Mouse (Mus musculus) gastrocnemius, postnatal 25 days (tissue): ENCODE data around the gene Usp48. TPM values are rescaled to one million over a fixed set of nuclear protein-coding genes. Genes with fewer than 3 reads are reported as not detected.

Source experiments
- total RNA-seq, 2 experiments: library from RNA; stranded (reverse); gene quantifications; 1 replicate in 1 of 2; 2 replicates in 1 of 2; pipeline ENCODE4 v1.2.3; 2021

The Usp48 gene
- total RNA-seq, 2 experiments from 2014 or later: 23.8 to 27.4 TPM

Other genes with a start within 250 kb of the Usp48 start
- gene Cdc42, start 236.0 kb upstream of the Usp48 start, total RNA-seq: 100 to 1,000 TPM; 159 to 174 TPM
- not detected for gene Cela3a, start 184.0 kb upstream of the Usp48 start, total RNA-seq
- gene Cela3b, start 163.2 kb upstream of the Usp48 start, total RNA-seq: not detected
- gene 1700013G24Rik, start 140.5 kb upstream of the Usp48 start, total RNA-seq: not detected
- gene Hspg2, start 125.0 kb upstream of the Usp48 start, total RNA-seq: 100 to 1,000 TPM; 105 to 107 TPM
- not detected for gene Ldlrad2, start 19.2 kb upstream of the Usp48 start, total RNA-seq
- 1 to 10 TPM; 8.0 to 9.4 TPM for gene Rap1gap, start 71.0 kb downstream of the Usp48 start, total RNA-seq
- 10 to 100 TPM; 13.1 to 14.4 TPM for gene Alpl, start 202.6 kb downstream of the Usp48 start, total RNA-seq